Mouse (Mus musculus) embryo, embryonic 11 days (tissue): ENCODE data around the gene Zfp316.

Experiments
- DNase-seq: peaks from one replicate; pipeline ENCODE4 v3.0.0-alpha.2; 2015

The Zfp316 gene

GRCm38 (mm10) chr5:143220996-143221395, 48.8 kb downstream of the Zfp316 start:
- DNase-seq = no peak

DNA sequence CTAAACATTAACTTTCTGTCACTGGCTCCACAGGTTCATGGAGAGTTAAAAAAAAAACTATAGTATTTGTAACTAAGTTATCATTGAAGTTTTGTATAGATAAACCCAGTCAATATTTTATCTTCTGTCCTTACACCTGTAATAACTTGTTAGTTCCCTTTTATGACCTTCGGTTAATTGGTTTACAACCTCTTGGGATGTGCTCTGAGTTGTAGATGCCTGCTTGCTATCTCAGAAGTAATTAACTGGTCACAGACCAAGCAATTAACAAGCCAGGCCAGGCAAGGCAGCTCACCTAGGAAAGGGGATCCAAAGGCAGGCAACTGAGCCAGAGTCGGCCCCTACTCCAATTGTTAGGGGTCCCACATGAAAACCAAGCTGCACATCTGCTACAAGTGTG, 56.0 kb downstream of the Zfp316 start:
- no peak for DNase-seq

- no peak for DNase-seq
Measured at GRCm38 (mm10) chr5:143205015-143205414, 64.8 kb downstream of the Zfp316 start.
